Mouse (Mus musculus): ENCODE data around the gene Mylk. TPM values are rescaled to one million over a fixed set of nuclear protein-coding genes. Genes with fewer than 3 reads are reported as not detected.

Gene Mylk
- total and polyA plus RNA-seq, 3 experiments, result 0.04 to 0.10 TPM; not detected in 1

DNA sequence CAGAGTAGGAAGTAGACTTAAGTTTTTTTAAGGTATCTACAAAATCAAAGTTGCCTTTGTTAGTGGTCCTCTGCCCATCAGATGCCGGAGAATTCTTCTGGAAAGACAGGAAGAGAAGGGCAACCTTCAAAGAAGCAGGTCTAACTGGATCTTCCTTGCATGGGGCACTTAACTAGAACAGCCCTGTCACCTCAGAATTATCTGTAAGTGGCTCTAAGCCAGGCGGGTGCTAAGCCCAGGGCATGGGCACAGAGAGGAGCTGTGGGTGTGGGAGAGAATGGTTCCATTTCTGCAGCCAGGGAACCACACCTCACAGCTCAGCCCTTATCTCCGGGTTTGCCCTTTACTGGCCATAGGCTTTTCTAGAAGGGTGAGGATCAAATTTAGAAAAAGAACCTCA lies 246.4 kb downstream of the Mylk start:
- H3K4me1 ChIP-seq (ENCODE audit: control insufficient read depth in 1 of 2, insufficient read depth in 2 of 2), result no peaks in the 10 kb centered on the region
- TF ChIP-seq ZKSCAN1 (IDR thresholded peaks at IDR 0.05; ENCODE audit: borderline replicate concordance, low read depth, low read length), result no peak
- no peak for TF ChIP-seq ZC3H11A (IDR thresholded peaks at IDR 0.05; ENCODE audit: low read depth, low read length)
- TF ChIP-seq E2F4 (IDR thresholded peaks at IDR 0.05; ENCODE audit: insufficient replicate concordance, low read depth, low read length), result no peak
- H3K4me3 ChIP-seq (replicated peaks in 1 of 3; ENCODE audit: low read depth in 2 of 3, low read length in 2 of 3, poor library complexity in 1 of 3), result no peak overlapping the region
- dilution Hi-C loops (cut with MboI; ENCODE audit: extremely low pct_ligation_motif_present, extremely low pct_unique_long_range_greater_than_20kb, low sequenced_read_pairs) (no loop called here), in situ Hi-C loops (cut with MboI; ENCODE audit: low pct_ligation_motif_present, low pct_unique_long_range_greater_than_20kb, low sequenced_read_pairs) (no loop called here)
- peaks cover 80% of the 10 kb centered on the region for H3K27me3 ChIP-seq (replicated peaks)
- no peak for DNase-seq (ENCODE audit: extremely low read depth)
- H3K79me2 ChIP-seq (replicated peaks; ENCODE audit: control insufficient read depth, extremely low read depth, insufficient read depth, poor library complexity, severe bottlenecking), result no peaks in the 10 kb centered on the region
- no peak overlapping the region for H3K4me2 ChIP-seq (ENCODE audit: insufficient read depth, low read depth, poor library complexity, severe bottlenecking)
- no peak overlapping the region for H3K9ac ChIP-seq (ENCODE audit: insufficient read depth, low read depth)
- no peaks in the 10 kb centered on the region for H3K9me3 ChIP-seq (replicated peaks; ENCODE audit: low read length)
- no peak overlapping the region for H3K27ac ChIP-seq (ENCODE audit: insufficient read depth, low read depth)
- H3K36me3 ChIP-seq (replicated peaks in 1 of 2; ENCODE audit: control insufficient read depth in 1 of 2, insufficient read depth in 1 of 2, low read length in 1 of 2), result no peaks in the 10 kb centered on the region

DNA sequence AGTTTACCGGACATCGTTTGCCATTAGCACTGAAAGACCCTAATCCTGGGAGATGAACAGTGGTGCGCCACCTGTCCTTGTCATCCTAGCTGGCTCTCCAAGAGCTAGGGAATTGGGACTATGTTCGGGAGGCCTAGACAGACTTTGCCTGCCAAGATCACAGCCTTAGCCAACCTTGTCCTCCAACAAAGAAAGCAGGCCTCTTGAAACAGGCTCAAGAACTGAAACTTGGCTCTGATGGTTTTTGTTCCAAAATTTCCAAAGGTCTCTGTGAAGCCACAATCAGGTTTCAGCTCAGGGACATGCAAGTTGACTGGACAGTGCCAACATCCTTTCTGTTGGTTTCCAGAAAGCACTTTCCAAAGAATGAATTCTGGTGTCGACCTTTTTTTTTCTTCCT lies 247.8 kb downstream of the Mylk start:
- no peak for DNase-seq (ENCODE audit: extremely low read depth)
- TF ChIP-seq MXI1 (IDR thresholded peaks at IDR 0.05; ENCODE audit: low read depth, low read length) (no peak), EP300 (IDR thresholded peaks at IDR 0.05; ENCODE audit: low read length) (no peak), ZKSCAN1 (IDR thresholded peaks at IDR 0.05; ENCODE audit: borderline replicate concordance, low read depth, low read length) (no peak), IRF4 (IDR thresholded peaks at IDR 0.05; ENCODE audit: low read depth, low read length) (no peak), ZNF384 (IDR thresholded peaks at IDR 0.05; ENCODE audit: low read depth, low read length) (no peak), MYC (IDR thresholded peaks at IDR 0.05; ENCODE audit: low read depth, low read length) (no peak), JUN (IDR thresholded peaks at IDR 0.05; ENCODE audit: insufficient read depth, low read depth, low read length) (no peak), JUND (conservative IDR thresholded peaks at IDR 0.05; ENCODE audit: low read depth, low read length) (no peak), MEF2A (IDR thresholded peaks at IDR 0.05; ENCODE audit: borderline replicate concordance, low read depth, low read length) (no peak), BHLHE40 (IDR thresholded peaks at IDR 0.05; ENCODE audit: low read depth, low read length) (no peak), ZC3H11A (IDR thresholded peaks at IDR 0.05; ENCODE audit: low read depth, low read length) (no peak), ELF1 (IDR thresholded peaks at IDR 0.05; ENCODE audit: low read depth, low read length) (no peak), USF2 (conservative IDR thresholded peaks at IDR 0.05; ENCODE audit: low read depth, low read length) (no peak)
- Histone ChIP-seq H3K4me2 (ENCODE audit: insufficient read depth, low read depth, poor library complexity, severe bottlenecking) (no peak overlapping the region), H3K4me3 (replicated peaks in 1 of 3; ENCODE audit: low read depth in 2 of 3, low read length in 2 of 3, poor library complexity in 1 of 3) (no peak overlapping the region), H3K27ac (ENCODE audit: insufficient read depth, low read depth) (no peak overlapping the region), H3K4me1 (ENCODE audit: control insufficient read depth in 1 of 2, insufficient read depth in 2 of 2) (peaks cover 11 to 13% of the 10 kb centered on the region in 2 experiments; a peak in 3 of 4 replicates), H3K79me2 (replicated peaks; ENCODE audit: control insufficient read depth, extremely low read depth, insufficient read depth, poor library complexity, severe bottlenecking) (no peaks in the 10 kb centered on the region), H3K9ac (ENCODE audit: insufficient read depth, low read depth) (no peak overlapping the region), H3K36me3 (replicated peaks in 1 of 2; ENCODE audit: control insufficient read depth in 1 of 2, insufficient read depth in 1 of 2, low read length in 1 of 2) (no peaks in the 10 kb centered on the region), H3K9me3 (replicated peaks; ENCODE audit: low read length) (no peaks in the 10 kb centered on the region), H3K27me3 (replicated peaks) (peaks cover 76% of the 10 kb centered on the region)
- dilution Hi-C loops (cut with MboI; ENCODE audit: extremely low pct_ligation_motif_present, extremely low pct_unique_long_range_greater_than_20kb, low sequenced_read_pairs) (no loop called here), in situ Hi-C loops (cut with MboI; ENCODE audit: low pct_ligation_motif_present, low pct_unique_long_range_greater_than_20kb, low sequenced_read_pairs) (no loop called here)

Data from CH12.LX (cell line).